Mouse (Mus musculus) left cerebral cortex, postnatal 25 days (tissue): ENCODE measurements at regions not wholly inside any gene's neighbourhood (a gene's known extent, or its start where the extent isn't known, plus 50 kb on each side); places are given as distances from the start of the nearest gene placed in this dataset.

ENCODE experiments used
- DNase-seq, 2 experiments: peaks; one replicate each; pipeline ENCODE4 v3.0.0; 2022; ENCODE audit warnings: low spot score in 2 of 2, mixed read lengths in 1 of 2
- intact Hi-C: fragments of 180-260 bp; cut with DNase I; formaldehyde crosslinking; loops from one replicate; pipeline ENCODE4 v1.15.1; 2025

- no peak for DNase-seq
- intact Hi-C loops, result no loop called here
These were observed 314.9 kb downstream of the Mllt3 start for GRCm38 (mm10) chr4:87718166-87718805.

GRCm38 (mm10) chr4:87715212-87715933 lies 317.8 kb downstream of the Mllt3 start:
- DNase-seq, result no peak
- intact Hi-C loops, result no loop called here

GRCm38 (mm10) chr4:87712691-87713090 lies 320.5 kb downstream of the Mllt3 start:
- intact Hi-C loops, result no loop called here
- DNase-seq, result no peak

- intact Hi-C loops, result no loop called here
- no peak for DNase-seq
These were observed 320.9 kb downstream of the Mllt3 start for GRCm38 (mm10) chr4:87712286-87712685.

GRCm38 (mm10) chr4:87711185-87711827 lies 321.9 kb downstream of the Mllt3 start:
- no peak for DNase-seq
- intact Hi-C loops, result no loop called here

GRCm38 (mm10) chr4:87708981-87709645 lies 324.1 kb downstream of the Mllt3 start:
- DNase-seq, result peak in 1 of 2 experiments; percentile 46
- intact Hi-C loops, result no loop called here

- intact Hi-C loops, result no loop called here
- no peak for DNase-seq
These were observed 325.8 kb downstream of the Mllt3 start for GRCm38 (mm10) chr4:87707386-87707785.

- no peak for DNase-seq
- intact Hi-C loops, result no loop called here
These were observed 330.3 kb downstream of the Mllt3 start for GRCm38 (mm10) chr4:87702834-87703233.

GRCm38 (mm10) chr4:87702290-87702689 lies 330.9 kb downstream of the Mllt3 start:
- intact Hi-C loops, result no loop called here
- DNase-seq, result no peak

GRCm38 (mm10) chr4:87701024-87701423 lies 332.1 kb downstream of the Mllt3 start:
- intact Hi-C loops, result no loop called here
- no peak for DNase-seq

GRCm38 (mm10) chr4:87700508-87700907 lies 332.7 kb downstream of the Mllt3 start:
- DNase-seq, result no peak
- intact Hi-C loops, result no loop called here

- intact Hi-C loops, result no loop called here
- no peak for DNase-seq
These were observed 333.6 kb downstream of the Mllt3 start for GRCm38 (mm10) chr4:87699586-87699985.

- intact Hi-C loops, result no loop called here
- no peak for DNase-seq
These were observed 334.4 kb downstream of the Mllt3 start for GRCm38 (mm10) chr4:87698750-87699149.

- DNase-seq, result no peak
- intact Hi-C loops, result no loop called here
These were observed 336.2 kb downstream of the Mllt3 start for GRCm38 (mm10) chr4:87696921-87697320.

- intact Hi-C loops, result no loop called here
These were observed 337.4 kb downstream of the Mllt3 start for GRCm38 (mm10) chr4:87695811-87696210.

GRCm38 (mm10) chr4:87692741-87693140 lies 340.4 kb downstream of the Mllt3 start:
- no peak for DNase-seq
- intact Hi-C loops, result no loop called here

More at GRCm38 (mm10) chr4:87695811-87696210, 337.4 kb downstream of the Mllt3 start:
- DNase-seq, result no peak

GRCm38 (mm10) chr4:87684952-87685351 lies 348.2 kb downstream of the Mllt3 start:
- no peak for DNase-seq
- intact Hi-C loops, result no loop called here

- intact Hi-C loops, result no loop called here
- no peak for DNase-seq
These were observed 350.4 kb downstream of the Mllt3 start for GRCm38 (mm10) chr4:87682783-87683182.

GRCm38 (mm10) chr4:87671101-87671500 lies 362.1 kb downstream of the Mllt3 start:
- no peak for DNase-seq
- intact Hi-C loops, result no loop called here

- no peak for DNase-seq
- intact Hi-C loops, result no loop called here
These were observed 363.0 kb downstream of the Mllt3 start for GRCm38 (mm10) chr4:87670167-87670566.
